Mouse (Mus musculus): ENCODE results near the gene Cyp2d10.

Cyp2d10 gene

DNA sequence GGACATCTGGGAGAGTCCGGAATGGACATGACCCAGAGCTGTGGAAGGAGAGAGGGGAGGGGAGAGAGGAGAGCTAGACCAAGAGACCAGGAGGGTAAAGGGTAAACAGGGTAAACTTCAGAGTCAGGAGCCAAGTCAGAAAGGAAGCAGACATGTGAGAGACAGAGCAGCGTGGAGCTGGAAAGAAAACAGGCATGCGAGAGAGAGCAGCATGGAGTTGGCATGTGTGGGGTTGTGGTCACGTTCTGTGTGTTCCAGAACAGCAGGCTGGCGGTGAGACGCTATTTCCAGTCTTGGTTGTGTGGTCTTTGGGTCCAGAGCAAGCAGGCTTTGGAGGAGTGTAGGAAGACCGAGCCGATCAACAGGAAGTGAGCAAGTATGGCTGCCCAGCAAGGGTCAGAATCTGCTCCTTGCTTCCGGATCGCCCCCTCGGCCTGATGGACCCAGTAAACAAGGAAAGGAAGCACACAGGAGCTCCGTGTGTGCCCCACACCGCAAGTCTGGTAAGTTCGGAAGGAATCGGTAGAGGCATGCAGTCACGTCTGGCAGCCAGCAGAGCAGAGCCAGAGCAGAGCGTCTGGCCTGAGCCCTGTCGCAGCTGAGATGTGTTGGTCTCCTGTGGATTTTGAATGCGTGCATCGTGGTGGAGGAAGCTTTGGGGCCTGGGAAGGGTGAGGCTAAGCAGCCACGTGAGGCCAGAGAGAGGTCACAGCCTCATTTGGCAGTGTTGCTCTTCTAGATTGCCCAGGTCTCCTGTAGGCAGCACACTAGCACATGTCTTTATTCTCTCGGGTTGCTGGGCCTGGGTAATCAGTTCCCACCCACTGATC is 48.3 kb downstream of the Cyp2d10 start:
- no peak for DNase-seq (ENCODE audit: low read depth, low spot score)

DNA sequence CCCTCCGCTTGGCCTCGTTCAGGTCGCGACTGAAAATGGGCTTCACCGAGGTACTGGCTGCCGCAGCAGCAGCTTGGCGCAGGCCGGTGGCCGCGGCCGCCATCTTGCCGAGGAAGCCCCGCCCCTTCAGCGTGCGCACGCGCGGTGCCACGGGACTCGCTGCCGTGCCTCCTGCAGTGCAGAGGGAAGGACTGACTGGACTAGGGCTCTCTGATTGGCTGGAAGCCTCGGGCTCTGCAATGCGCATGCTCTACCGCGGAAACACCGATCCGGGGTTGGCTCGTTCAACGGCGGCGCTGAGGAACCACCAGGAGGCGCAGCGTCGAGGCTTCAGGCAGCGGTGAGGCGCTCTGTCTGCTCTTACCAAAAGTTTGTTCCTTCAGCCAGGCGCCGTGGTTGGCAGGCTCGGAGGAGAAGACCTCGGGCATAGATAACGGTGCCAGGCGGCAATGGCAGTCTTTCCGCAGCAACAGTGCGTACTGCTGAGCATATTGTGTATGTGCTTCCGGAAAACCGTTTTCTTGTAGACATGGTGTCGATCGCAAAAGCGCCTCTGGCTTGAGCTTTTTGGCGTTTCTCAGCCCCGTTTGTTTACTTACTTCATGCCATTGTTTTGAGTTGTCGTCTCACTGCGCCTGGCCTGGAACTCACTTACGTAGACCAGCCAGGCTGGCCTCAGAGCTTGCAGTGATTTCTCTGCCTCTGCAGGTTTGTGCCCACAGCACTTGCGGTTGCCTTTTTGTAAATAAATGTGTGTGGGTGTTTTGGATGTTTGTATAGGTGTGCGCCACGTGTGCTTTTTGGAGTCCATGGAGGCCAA is 52.7 kb downstream of the Cyp2d10 start, which contains the start of gene Ndufa6:
TSS of gene Ndufa6 (minus strand) at position 197 of the 820 bp plus-strand sequence.
- peak; percentile 94 for DNase-seq (ENCODE audit: low read depth, low spot score)

DNA sequence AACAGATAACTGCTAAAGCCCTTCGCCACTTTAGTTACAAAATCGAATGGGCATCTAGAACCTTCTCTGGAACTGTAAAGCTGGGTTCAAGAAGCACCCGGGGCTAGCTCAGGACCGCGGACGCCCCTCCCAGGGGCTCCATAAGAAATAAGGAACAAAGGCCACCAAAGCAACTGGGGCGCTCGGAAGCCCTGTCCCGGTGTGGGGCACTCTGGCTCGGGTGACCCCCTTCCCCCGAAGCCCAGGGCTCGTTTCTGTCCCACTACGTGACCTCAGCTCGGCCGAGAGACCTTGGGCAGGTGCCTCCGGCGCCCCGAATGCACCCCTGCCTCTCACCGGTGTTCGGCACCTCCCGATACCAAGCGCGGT is 53.3 kb downstream of the Cyp2d10 start:
- no peak for DNase-seq (ENCODE audit: low read depth, low spot score)

- no peak for DNase-seq (ENCODE audit: low read depth, low spot score)
Observed at GRCm38 (mm10) chr15:82353078-82353744, 53.8 kb downstream of the Cyp2d10 start.

Measured in WW6 (cell line).